Comparison of ENCODE assay signal across 20 mouse cellular contexts in the genomic region with DNA sequence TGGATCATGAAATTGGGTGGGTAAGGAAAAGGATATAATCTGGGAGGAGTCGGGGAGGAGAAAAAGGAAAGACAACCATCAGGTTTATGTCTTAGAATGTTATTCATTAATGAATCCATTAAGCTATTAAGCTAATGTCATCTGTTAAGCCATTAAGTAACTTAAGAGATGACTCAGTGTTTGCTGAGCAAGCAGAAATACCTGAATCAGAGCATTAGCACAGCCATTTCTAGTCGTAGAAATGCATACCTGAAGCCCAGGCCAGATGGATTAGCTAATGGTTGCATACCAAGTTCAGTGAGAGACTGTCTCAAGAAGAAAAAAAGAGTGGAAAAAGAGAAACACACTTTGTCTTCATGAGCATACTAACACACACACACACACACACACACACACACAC.
"Had no signal": no experiment of that assay in that cellular context is flagged by ENCODE, and none has a peak within 500 bp of the region (broad histone marks: within the 10 kb centered on the region; RNA-seq: fewer than 3 reads in every experiment).

No protein-coding gene starts in this region.

- H3K27ac ChIP-seq: lung, embryonic 15.5 days; macrophage; midbrain, embryonic 13.5 days; midbrain, embryonic 15.5 days; neural tube, embryonic 12.5 days had no signal

- ATAC-seq: liver, postnatal 0 days; lung, postnatal 0 days; midbrain, embryonic 13.5 days; midbrain, embryonic 15.5 days had no signal

- H3K9ac ChIP-seq: liver, postnatal 0 days; lung, embryonic 15.5 days; midbrain, embryonic 13.5 days; midbrain, embryonic 15.5 days; neural tube, embryonic 12.5 days had no signal

- H3K27me3 ChIP-seq: lung, embryonic 15.5 days; megakaryocyte, embryonic 14.5 days; midbrain, embryonic 13.5 days; midbrain, embryonic 15.5 days; neural tube, embryonic 12.5 days had no signal

- H3K4me2 ChIP-seq: lung, embryonic 15.5 days; midbrain, embryonic 11.5 days; midbrain, embryonic 13.5 days; midbrain, embryonic 15.5 days; neural tube, embryonic 12.5 days had no signal

- H3K4me1 ChIP-seq: lung, embryonic 15.5 days; midbrain, embryonic 13.5 days; midbrain, embryonic 15.5 days; neural tube, embryonic 12.5 days had no signal

- H3K36me3 ChIP-seq: lung, embryonic 15.5 days; midbrain, embryonic 13.5 days; midbrain, embryonic 15.5 days; neural tube, embryonic 12.5 days had no signal

- H3K4me3 ChIP-seq: lung, embryonic 15.5 days; megakaryocyte, embryonic 14.5 days; midbrain, embryonic 13.5 days; midbrain, embryonic 15.5 days; neural tube, embryonic 12.5 days had no signal

- DNase-seq: liver, postnatal 0 days; lung, adult 2 months; lung, postnatal 14 days; lung, postnatal 36 days; retina, postnatal 1 day; right cerebral cortex, adult 18-20 months; right cerebral cortex, postnatal 25 days; right cerebral cortex, postnatal 4 days; spleen, adult 18-20 months; thymus, adult 2 months; thymus, postnatal 25 days; thymus, postnatal 4 days had no signal

- H3K9me3 ChIP-seq: lung, embryonic 15.5 days; megakaryocyte, embryonic 14.5 days; midbrain, embryonic 13.5 days; midbrain, embryonic 15.5 days; neural tube, embryonic 12.5 days had no signal
